In the genomic region with DNA sequence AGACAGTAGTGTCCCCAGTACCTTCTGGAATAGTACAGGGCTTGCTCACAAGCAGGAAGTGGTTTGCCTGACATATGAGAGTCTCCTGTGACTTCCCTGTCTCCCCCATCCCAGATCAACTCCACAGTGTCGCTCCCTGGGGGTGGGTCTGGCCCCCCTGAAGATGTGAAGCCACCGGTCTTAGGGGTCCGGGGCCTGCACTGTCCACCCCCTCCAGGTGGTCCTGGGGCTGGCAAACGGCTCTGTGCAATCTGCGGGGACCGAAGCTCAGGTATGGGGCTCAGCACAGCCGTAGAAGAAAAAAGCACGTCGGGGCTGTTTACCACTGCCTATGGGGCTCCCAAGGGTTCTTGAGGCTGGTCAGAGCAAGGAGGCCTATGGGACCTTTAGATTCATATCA, we compare ENCODE assay signal across 8 mouse cellular contexts. TPM values are rescaled to one million over a fixed set of nuclear protein-coding genes. Genes with fewer than 3 reads are reported as not detected.
DNase-seq lines count a peak whose midpoint lies in the region; ATAC-seq and TF ChIP-seq lines count a peak whose summit lies in the region.

No protein-coding gene starts in this region.

- H3K9me3 ChIP-seq in kidney, postnatal 0 days (replicated peaks; ENCODE audit: low read length): no peaks in the 10 kb centered on the region
- H3K9me3 ChIP-seq in liver, embryonic 15.5 days (replicated peaks): no peaks in the 10 kb centered on the region

- WGBS in kidney, postnatal 0 days: 88% methylated on average over 9 of the region's 9 CpGs
- WGBS in liver, embryonic 15.5 days (ENCODE audit: insufficient replicate concordance): 79% methylated on average over 9 of the region's 9 CpGs

- H3K27ac ChIP-seq in kidney, postnatal 0 days: peak overlapping the region; percentile 54; the same call in 1 of the 2 replicates
- H3K27ac ChIP-seq in liver, embryonic 15.5 days (replicated peaks): peak overlapping the region; percentile 97

- no peak overlapping the region; the same call in 1 of the 2 replicates for H3K9ac ChIP-seq in kidney, postnatal 0 days (ENCODE audit: low read depth, low read length)
- peak overlapping the region; percentile 96; the same call in 1 of the 2 replicates for H3K9ac ChIP-seq in liver, embryonic 15.5 days

- peak; percentile 25 for DNase-seq in adrenal gland, adult 2 months
- no peak for DNase-seq in adrenal gland, postnatal 36 days
- DNase-seq in kidney, postnatal 0 days (ENCODE audit: low spot score): no peak
- no peak for DNase-seq in kidney, postnatal 10 days
- DNase-seq in cerebellum, postnatal 14 days: peak; percentile 51 to 52
- no peak for DNase-seq in adipocyte (ENCODE audit: low spot score)
- DNase-seq in ovary, adult 18-20 months (ENCODE audit: low spot score): no peak

- peaks cover 21% of the 10 kb centered on the region for H3K4me1 ChIP-seq in kidney, postnatal 0 days (replicated peaks; ENCODE audit: insufficient read depth, low read length)
- H3K4me1 ChIP-seq in liver, embryonic 15.5 days (replicated peaks): peaks cover 55% of the 10 kb centered on the region

- no peak overlapping the region for H3K4me3 ChIP-seq in kidney, postnatal 0 days (replicated peaks; ENCODE audit: low read depth, low read length)
- peak overlapping the region; percentile 98 for H3K4me3 ChIP-seq in liver, embryonic 15.5 days (replicated peaks)

- H3K36me3 ChIP-seq in kidney, postnatal 0 days (ENCODE audit: insufficient read depth, low read length): peaks cover 48% of the 10 kb centered on the region
- H3K36me3 ChIP-seq in liver, embryonic 15.5 days (replicated peaks): peaks cover 53% of the 10 kb centered on the region

- TF ChIP-seq CTCF in kidney, postnatal 0 days (IDR thresholded peaks at IDR 0.05; ENCODE audit: low read depth): no peak

- peak overlapping the region; percentile 70; the same call in 1 of the 2 replicates for H3K4me2 ChIP-seq in kidney, postnatal 0 days (ENCODE audit: low read length)
- H3K4me2 ChIP-seq in liver, embryonic 15.5 days: peak overlapping the region; percentile 93

- ATAC-seq in kidney, postnatal 0 days (replicated peaks; ENCODE audit: low FRiP score, low read depth): no peak
- ATAC-seq in liver, embryonic 15.5 days (ENCODE audit: insufficient read depth): no peak

- H3K27me3 ChIP-seq in kidney, postnatal 0 days (ENCODE audit: insufficient read depth, low read length): no peaks in the 10 kb centered on the region
- H3K27me3 ChIP-seq in liver, embryonic 15.5 days: peaks cover 8% of the 10 kb centered on the region

RNA-seq across cellular contexts. Expression of gene Rxrb, which starts 1.8 kb away (rescaled TPM):
- 10 to 100 TPM; 47.5 to 54.9 TPM for total RNA-seq in adrenal gland, adult 2 months (2021)
- polyA plus RNA-seq in adrenal gland, adult 2 months (2012; rRNA removed): 150 and 161 TPM in 2 replicates
- total RNA-seq in adrenal gland, postnatal 36 days (2021): 10 to 100 TPM; 53.5 to 55.7 TPM
- polyA plus RNA-seq in kidney, postnatal 0 days (2015; fragmentation: Nextera tagmentation; extraction: Ambion mirVana): 42.3 and 46.1 TPM in 2 replicates
- polyA plus RNA-seq in liver, embryonic 15.5 days (2015; fragmentation: Nextera tagmentation; extraction: Ambion mirVana): 16.7 and 19.3 TPM in 2 replicates

RNA-seq across cellular contexts. Expression of gene Slc39a7, which starts 2.0 kb away (rescaled TPM):
- 100 to 1,000 TPM; 156 to 217 TPM for total RNA-seq in adrenal gland, adult 2 months (2021)
- 291 and 321 TPM in 2 replicates for polyA plus RNA-seq in adrenal gland, adult 2 months (2012; rRNA removed)
- total RNA-seq in adrenal gland, postnatal 36 days (2021): 100 to 1,000 TPM; 165 to 198 TPM
- polyA plus RNA-seq in kidney, postnatal 0 days (2015; fragmentation: Nextera tagmentation; extraction: Ambion mirVana): 149 and 165 TPM in 2 replicates
- 56.3 and 68.5 TPM in 2 replicates for polyA plus RNA-seq in liver, embryonic 15.5 days (2015; fragmentation: Nextera tagmentation; extraction: Ambion mirVana)

RNA-seq across cellular contexts. Expression of gene H2-Ke6, which starts 5.6 kb away (rescaled TPM):
- total RNA-seq in adrenal gland, adult 2 months (2021): 100 to 1,000 TPM; 252 to 263 TPM
- polyA plus RNA-seq in adrenal gland, adult 2 months (2012; rRNA removed): 362 and 465 TPM in 2 replicates
- 100 to 1,000 TPM; 243 to 247 TPM for total RNA-seq in adrenal gland, postnatal 36 days (2021)
- 64.9 and 65.7 TPM in 2 replicates for polyA plus RNA-seq in kidney, postnatal 0 days (2015; fragmentation: Nextera tagmentation; extraction: Ambion mirVana)
- polyA plus RNA-seq in liver, embryonic 15.5 days (2015; fragmentation: Nextera tagmentation; extraction: Ambion mirVana): 30.7 and 37.0 TPM in 2 replicates

RNA-seq across cellular contexts. Expression of gene Col11a2, which starts 5.8 kb away (rescaled TPM):
- total RNA-seq in adrenal gland, adult 2 months (2021): 1 to 10 TPM; 1.0 to 1.1 TPM
- polyA plus RNA-seq in adrenal gland, adult 2 months (2012; rRNA removed): 0.35 and 1.7 TPM in 2 replicates
- 1 to 10 TPM; 1.2 to 2.2 TPM for total RNA-seq in adrenal gland, postnatal 36 days (2021)
- polyA plus RNA-seq in kidney, postnatal 0 days (2015; fragmentation: Nextera tagmentation; extraction: Ambion mirVana): 1.4 and 1.6 TPM in 2 replicates
- polyA plus RNA-seq in liver, embryonic 15.5 days (2015; fragmentation: Nextera tagmentation; extraction: Ambion mirVana): 0.59 and 0.79 TPM in 2 replicates

RNA-seq across cellular contexts. Expression of gene Ring1, which starts 9.0 kb away (rescaled TPM):
- total RNA-seq in adrenal gland, adult 2 months (2021): 10 to 100 TPM; 41.4 to 57.0 TPM
- 70.0 and 92.4 TPM in 2 replicates for polyA plus RNA-seq in adrenal gland, adult 2 months (2012; rRNA removed)
- 10 to 100 TPM; 43.8 to 48.3 TPM for total RNA-seq in adrenal gland, postnatal 36 days (2021)
- polyA plus RNA-seq in kidney, postnatal 0 days (2015; fragmentation: Nextera tagmentation; extraction: Ambion mirVana): 17.9 and 23.3 TPM in 2 replicates
- 5.5 and 7.2 TPM in 2 replicates for polyA plus RNA-seq in liver, embryonic 15.5 days (2015; fragmentation: Nextera tagmentation; extraction: Ambion mirVana)

Comparison
In these comparisons a context has a peak if more than half of its experiments do, and no peak if none do; other contexts are left out.
1. DNase-seq: peak in adrenal gland, adult 2 months (single experiment) and cerebellum, postnatal 14 days (2 of 2); none in adrenal gland, postnatal 36 days (0 of 2), kidney, postnatal 0 days (single experiment), kidney, postnatal 10 days (single experiment), adipocyte (single experiment) and ovary, adult 18-20 months (single experiment).